Mouse (Mus musculus): ENCODE data around the gene Arhgap15.

The Arhgap15 gene

GRCm38 (mm10) chr2:44310095-44310748 lies 561.6 kb downstream of the Arhgap15 start:
- DNase-seq: no peak

GRCm38 (mm10) chr2:44311216-44311615 lies 562.6 kb downstream of the Arhgap15 start:
- no peak for DNase-seq

- DNase-seq: no peak
Observed at GRCm38 (mm10) chr2:44313573-44313972, 564.9 kb downstream of the Arhgap15 start.

- DNase-seq: no peak
Observed at GRCm38 (mm10) chr2:44318436-44318835, 569.8 kb downstream of the Arhgap15 start.

GRCm38 (mm10) chr2:44319479-44319878 lies 570.9 kb downstream of the Arhgap15 start:
- DNase-seq: no peak

GRCm38 (mm10) chr2:44323813-44324212 lies 575.2 kb downstream of the Arhgap15 start:
- no peak for DNase-seq

DNA sequence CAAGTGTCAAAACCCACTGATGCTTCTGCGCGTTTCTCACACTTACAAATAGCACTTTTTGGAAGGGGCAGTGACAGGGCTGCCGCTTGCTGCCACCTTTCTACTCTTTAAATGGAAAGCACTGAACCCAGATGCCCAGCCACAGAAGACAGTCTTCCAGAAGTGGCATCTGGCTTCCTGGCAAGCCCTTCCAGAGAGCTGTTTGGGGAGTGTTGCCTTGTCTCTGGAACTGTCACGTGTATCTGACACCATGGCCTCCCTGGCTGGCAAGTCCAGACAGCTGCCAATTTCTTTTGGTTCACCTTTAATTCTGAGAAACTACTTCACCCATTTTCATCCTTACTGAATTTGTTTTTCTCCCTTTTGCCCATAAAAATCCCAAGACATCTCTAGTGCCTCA lies 584.7 kb downstream of the Arhgap15 start:
- no peak for DNase-seq

- DNase-seq: no peak
Observed at GRCm38 (mm10) chr2:44334006-44334405, 585.4 kb downstream of the Arhgap15 start.

- no peak for DNase-seq
Observed at GRCm38 (mm10) chr2:44334517-44334916, 585.9 kb downstream of the Arhgap15 start.

DNA sequence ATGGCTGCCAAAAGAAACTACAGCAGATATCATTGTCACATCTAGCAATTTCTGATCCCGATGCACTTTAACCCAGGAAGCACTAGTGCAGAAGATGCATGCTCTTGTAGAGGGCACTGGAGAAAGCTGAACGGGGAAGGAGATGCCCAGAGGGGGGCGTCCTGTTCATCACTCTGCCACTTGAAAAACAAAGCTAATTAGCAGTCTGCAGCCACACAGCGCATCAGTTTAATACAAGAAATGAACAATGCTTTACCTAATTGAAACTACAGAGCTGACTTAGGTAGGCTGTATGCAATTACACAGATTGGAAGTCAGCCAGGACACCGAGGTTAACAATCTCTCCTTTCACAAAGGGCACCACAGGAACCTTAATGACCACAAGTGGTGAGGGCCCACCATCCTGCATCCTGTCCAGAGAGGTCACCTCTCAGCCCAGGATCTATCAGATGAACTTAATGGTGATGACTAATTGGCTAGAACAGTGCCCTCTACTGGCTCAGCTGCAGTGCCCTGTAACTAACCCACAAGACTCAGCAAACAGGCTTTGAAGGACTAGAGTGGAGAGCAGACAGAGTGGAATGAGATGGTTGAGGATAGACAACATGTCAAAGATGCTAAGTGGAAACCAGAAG lies 588.2 kb downstream of the Arhgap15 start:
- DNase-seq: peak; percentile 5

DNA sequence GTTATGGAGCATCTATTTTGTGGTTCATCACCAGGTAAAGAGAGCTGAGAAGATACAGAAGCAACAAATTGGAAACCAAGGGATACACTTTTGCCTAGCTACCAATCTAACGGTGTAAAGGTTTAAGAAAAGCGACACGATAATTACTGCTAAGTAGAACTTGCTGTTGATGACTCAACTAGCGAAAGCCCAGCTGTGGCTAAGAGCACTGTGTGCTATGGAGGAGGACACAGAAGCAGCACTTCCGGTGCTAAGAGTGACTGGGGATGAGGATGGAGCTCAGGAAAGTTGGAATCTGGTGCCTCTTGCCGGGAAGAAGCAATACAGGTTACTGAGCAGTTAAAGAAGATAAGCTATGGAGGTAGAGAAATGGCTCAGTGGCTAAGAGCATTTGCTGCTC lies 589.8 kb downstream of the Arhgap15 start:
- DNase-seq: no peak

DNA sequence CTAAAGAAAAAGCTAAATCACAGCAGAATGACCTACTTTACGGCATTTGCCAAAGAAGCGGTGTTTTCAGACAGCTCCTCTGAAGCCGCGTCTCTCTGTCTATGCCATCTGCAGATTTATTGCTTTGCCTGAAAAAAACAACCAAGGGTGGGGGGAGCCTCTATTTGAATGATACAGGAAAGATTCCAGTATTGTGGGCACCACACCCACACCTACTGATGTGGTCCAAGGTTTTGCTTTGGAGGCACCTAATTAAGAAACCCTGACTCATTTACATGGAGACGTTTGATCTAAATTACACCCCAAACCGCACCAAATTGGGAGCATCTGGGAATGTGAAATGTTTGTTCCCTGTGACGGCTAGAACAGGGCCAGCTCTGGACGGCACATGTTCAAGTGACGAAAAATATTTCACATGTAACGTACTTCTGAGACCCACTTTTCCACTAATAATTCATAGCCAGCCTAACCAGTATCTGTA lies 592.5 kb downstream of the Arhgap15 start:
- no peak for DNase-seq

DNA sequence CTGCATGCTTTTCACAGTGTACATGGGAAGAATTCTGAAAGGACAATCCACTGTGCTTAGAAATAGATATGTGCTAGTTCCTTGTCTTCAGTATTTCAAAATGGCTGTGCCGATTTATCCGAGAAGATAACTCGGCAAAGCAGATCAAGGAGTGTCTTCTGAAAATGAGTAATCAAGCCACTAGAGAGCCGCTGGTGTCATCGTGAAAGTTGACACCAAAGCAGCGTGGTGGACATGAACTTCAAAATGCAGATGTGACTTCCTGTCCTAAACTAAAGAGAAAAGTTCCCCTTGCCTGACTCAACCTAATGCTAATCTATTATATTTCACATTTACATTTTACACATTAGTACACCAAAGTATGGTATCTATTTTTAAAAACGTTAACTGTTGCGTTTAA lies 596.2 kb downstream of the Arhgap15 start:
- no peak for DNase-seq

- DNase-seq: no peak
Observed at GRCm38 (mm10) chr2:44345325-44345945, 596.8 kb downstream of the Arhgap15 start.

GRCm38 (mm10) chr2:44346184-44346583 lies 597.6 kb downstream of the Arhgap15 start:
- DNase-seq: no peak

GRCm38 (mm10) chr2:44347781-44348180 lies 599.2 kb downstream of the Arhgap15 start:
- no peak for DNase-seq

GRCm38 (mm10) chr2:44349101-44349500 lies 600.5 kb downstream of the Arhgap15 start:
- DNase-seq: no peak

DNA sequence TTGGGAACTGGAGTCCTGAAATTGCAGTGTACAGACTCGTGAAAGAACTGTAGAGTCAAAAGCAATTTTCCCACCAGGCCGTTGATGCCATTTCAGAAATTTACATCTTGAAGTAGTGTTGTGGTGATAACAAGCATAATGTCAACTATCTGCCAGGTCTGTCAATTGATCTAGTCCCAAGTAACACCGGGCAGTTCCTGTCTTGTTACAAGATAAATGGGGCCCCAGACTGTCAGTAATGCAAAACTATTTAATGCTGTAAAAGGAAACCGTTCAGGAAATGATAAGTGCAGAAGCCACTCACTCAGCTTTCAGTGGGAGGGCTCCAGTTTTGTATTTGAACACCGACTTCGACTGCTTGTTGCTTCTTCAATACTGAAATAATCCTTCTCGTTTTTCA lies 604.3 kb downstream of the Arhgap15 start:
- no peak for DNase-seq

GRCm38 (mm10) chr2:44353594-44353993 lies 605.0 kb downstream of the Arhgap15 start:
- no peak for DNase-seq

- DNase-seq: no peak
Observed at GRCm38 (mm10) chr2:44354786-44355185, 606.2 kb downstream of the Arhgap15 start.

- no peak for DNase-seq
Observed at GRCm38 (mm10) chr2:44355316-44355715, 606.7 kb downstream of the Arhgap15 start.

GRCm38 (mm10) chr2:44356248-44356886 lies 607.7 kb downstream of the Arhgap15 start:
- no peak for DNase-seq

- DNase-seq: no peak
Observed at GRCm38 (mm10) chr2:44356887-44357251, 608.2 kb downstream of the Arhgap15 start.

DNA sequence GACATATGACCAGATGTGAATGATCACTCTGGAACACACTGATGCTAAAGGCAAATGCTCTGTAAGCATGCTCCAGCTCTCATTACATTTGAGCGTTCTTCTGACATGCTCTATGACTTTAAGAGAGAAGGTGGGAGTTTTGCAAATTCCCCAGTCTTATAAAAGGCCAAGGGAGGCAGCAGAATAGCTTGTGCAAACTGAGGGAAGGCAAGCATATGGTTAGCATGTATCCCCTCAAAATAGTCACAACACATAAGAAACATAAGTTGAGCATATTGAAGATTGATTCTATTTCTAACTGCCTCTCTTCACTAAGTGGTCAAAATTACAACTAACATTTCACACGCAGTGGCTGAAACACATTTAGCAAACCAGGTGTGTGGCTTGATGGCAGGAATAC lies 631.6 kb downstream of the Arhgap15 start:
- DNase-seq: no peak
